Mouse (Mus musculus): ENCODE data around the gene Col23a1.

DNA sequence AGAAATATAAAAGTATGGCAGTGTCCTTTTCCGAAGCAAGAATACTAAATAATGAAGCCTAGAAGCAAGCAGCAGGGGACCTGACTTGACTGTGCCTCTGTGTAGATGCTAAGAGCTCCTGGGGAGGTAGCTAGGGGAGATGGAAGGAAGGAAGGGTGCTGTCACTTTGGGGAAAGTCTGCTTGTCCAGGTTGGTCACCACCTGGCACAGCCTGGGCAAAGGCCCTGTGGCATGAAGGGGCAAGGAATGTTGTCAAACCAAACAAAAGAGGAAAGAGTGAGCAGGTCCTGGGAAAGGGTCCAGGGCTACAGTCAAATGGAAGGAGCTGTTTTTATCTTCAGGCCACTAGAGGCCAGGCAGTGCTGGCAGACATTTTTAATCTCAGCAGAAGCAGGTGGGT is 297.3 kb downstream of the Col23a1 start:
- no peak for TF ChIP-seq MYOG (IDR thresholded peaks at IDR 0.05; ENCODE audit: control insufficient read depth in 1 of 3, insufficient read depth in 1 of 3, insufficient read length in 2 of 3, low read depth in 2 of 3)
- no peak for TF ChIP-seq POLR2A (IDR thresholded peaks at IDR 0.05; ENCODE audit: insufficient read length, low read depth)
- no peak for TF ChIP-seq MYOD1 (IDR thresholded peaks at IDR 0.05; ENCODE audit: control insufficient read depth in 1 of 3, insufficient read length in 2 of 3, low read depth in 2 of 3)
- TF ChIP-seq REST (IDR thresholded peaks at IDR 0.05; ENCODE audit: insufficient read depth, insufficient read length), result no peak
- TF ChIP-seq CEBPB (IDR thresholded peaks at IDR 0.05; ENCODE audit: insufficient read depth, poor library complexity, severe bottlenecking), result no peak
- TF ChIP-seq SRF (IDR thresholded peaks at IDR 0.05; ENCODE audit: control insufficient read depth, insufficient read length, low read depth), result no peak
- TF ChIP-seq TCF12 (IDR thresholded peaks at IDR 0.05; ENCODE audit: insufficient read depth, poor library complexity, severe bottlenecking), result no peak

All from myocyte (in vitro differentiated cells).